ENCODE assay signal across 8 mouse cellular contexts in the genomic region with DNA sequence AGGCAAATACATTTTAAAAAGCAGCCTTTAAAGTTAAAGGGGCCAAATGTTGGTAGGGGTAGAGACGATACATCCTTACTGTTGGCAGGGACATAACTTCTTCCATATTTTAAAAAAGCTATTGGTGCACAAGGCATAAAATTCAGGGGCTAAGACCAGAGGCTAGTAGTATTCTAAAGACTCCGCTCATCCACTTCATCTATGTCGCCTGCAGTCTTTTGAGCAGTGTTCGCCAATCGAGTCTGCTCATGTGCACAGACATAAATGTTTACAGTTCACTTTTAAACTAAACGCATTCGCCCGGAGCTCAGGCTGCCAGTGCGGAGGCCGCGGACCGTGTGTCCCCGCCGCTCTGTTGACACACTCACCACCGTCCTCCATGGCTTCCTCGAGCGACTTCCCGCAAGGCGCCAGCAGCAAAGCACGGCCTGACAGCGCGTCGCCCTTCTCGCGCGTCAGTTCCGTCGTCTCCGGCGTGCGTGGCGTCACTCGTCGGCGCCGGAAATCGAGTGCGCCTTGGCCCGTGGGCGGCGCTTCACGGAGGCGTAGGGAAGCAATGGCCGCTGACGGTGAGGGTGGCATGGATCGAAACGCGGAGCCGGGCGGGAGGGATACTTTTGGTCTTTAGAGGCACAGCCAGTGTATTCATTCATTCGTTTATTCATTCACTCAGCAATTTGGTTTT. TPM values are rescaled to one million over a fixed set of nuclear protein-coding genes. Genes with fewer than 3 reads are reported as not detected.
DNase-seq lines count a peak whose midpoint lies in the region; ATAC-seq lines count a peak whose summit lies in the region.

A gene (minus strand): TSS at position 499 of the 685 bp plus-strand sequence.
A gene (plus strand): TSS at position 508 of the 685 bp plus-strand sequence.

- WGBS in hindbrain, embryonic 12.5 days, result 1% methylated on average over 51 of the region's 51 CpGs

- peaks cover 19% of the 10 kb centered on the region for H3K4me1 ChIP-seq in hindbrain, embryonic 12.5 days

- no peaks in the 10 kb centered on the region for H3K9me3 ChIP-seq in hindbrain, embryonic 12.5 days (replicated peaks)

- H3K36me3 ChIP-seq in hindbrain, embryonic 12.5 days, result peaks cover 43% of the 10 kb centered on the region

- peak; percentile 89 for ATAC-seq in hindbrain, embryonic 12.5 days (ENCODE audit: low FRiP score)

- H3K9ac ChIP-seq in hindbrain, embryonic 12.5 days, result peak within 1 kb of the TSS; percentile 73

- peak within 1 kb of the TSS; percentile 77 for H3K4me2 ChIP-seq in hindbrain, embryonic 12.5 days (replicated peaks)

- peak within 1 kb of the TSS; percentile 62 for H3K4me3 ChIP-seq in hindbrain, embryonic 12.5 days

- H3K27me3 ChIP-seq in hindbrain, embryonic 12.5 days, result no peaks in the 10 kb centered on the region

- DNase-seq in NIH3T3 (ENCODE audit: low read depth), result peak; percentile 98
- peak; percentile 98 for DNase-seq in cerebellum, postnatal 10 days
- peak; percentile 83 to 94 for DNase-seq in frontal cortex, postnatal 10 days (ENCODE audit: low spot score in 2 of 2)
- DNase-seq in layer of hippocampus, postnatal 14 days (ENCODE audit: low spot score in 2 of 2), result peak; percentile 91 to 95
- DNase-seq in lung, postnatal 14 days, result peak; percentile 94
- DNase-seq in retina, adult 2 months (ENCODE audit: low read depth, low spot score), result peak; percentile 88
- DNase-seq in thymus, postnatal 36 days, result peak; percentile 88 to 91

- peak within 1 kb of the TSS; percentile 19; the same call in 1 of the 2 replicates for H3K27ac ChIP-seq in hindbrain, embryonic 12.5 days

RNA-seq across cellular contexts. Expression of the first gene that starts in this region (rescaled TPM):
- 66.0 and 69.5 TPM in 2 replicates for polyA plus RNA-seq in hindbrain, embryonic 12.5 days (2016; fragmentation: Nextera tagmentation; extraction: Ambion mirVana)
- total RNA-seq in layer of hippocampus, postnatal 14 days (2021), result 10 to 100 TPM; 43.0 to 43.4 TPM

RNA-seq across cellular contexts. Expression of the second gene that starts in this region (rescaled TPM):
- 65.6 and 71.0 TPM in 2 replicates for polyA plus RNA-seq in hindbrain, embryonic 12.5 days (2016; fragmentation: Nextera tagmentation; extraction: Ambion mirVana)
- 10 to 100 TPM; 28.5 to 33.2 TPM for total RNA-seq in layer of hippocampus, postnatal 14 days (2021)

Comparison
In these comparisons a context has a peak if more than half of its experiments do, and no peak if none do; other contexts are left out.
1. Peak in every context shown above with its lines: DNase-seq, ATAC-seq, H3K4me3 ChIP-seq and H3K27ac ChIP-seq.